Comparison of ENCODE assay signal across 1 mouse cellular context in genomic region chr13:91540145-91541068, GRCm38 (mm10).
TF ChIP-seq lines count a peak whose summit lies in the region.

No protein-coding gene starts in this region.

TF ChIP-seq in MEL, 35 proteins besides CTCF, POLR2A, EP300 and RAD21 (continued from another document):
- TF ChIP-seq ZMIZ1 (IDR thresholded peaks at IDR 0.05; ENCODE audit: low read depth, low read length) (no peak), SIN3A (IDR thresholded peaks at IDR 0.05; ENCODE audit: low read length) (peak; percentile 58), TBP (IDR thresholded peaks at IDR 0.05; ENCODE audit: low read depth, low read length) (no peak), NRF1 (IDR thresholded peaks at IDR 0.05; ENCODE audit: insufficient read depth, low read depth, low read length, poor library complexity, severe bottlenecking) (no peak), ZKSCAN1 (IDR thresholded peaks at IDR 0.05; ENCODE audit: low read depth, low read length) (no peak), POLR2AphosphoS5 (IDR thresholded peaks at IDR 0.05; ENCODE audit: borderline replicate concordance, low read depth, low read length) (no peak), HCFC1 (IDR thresholded peaks at IDR 0.05; ENCODE audit: low read depth, low read length) (peak; percentile 52; the same call in 1 of the 2 replicates), MAX (IDR thresholded peaks at IDR 0.05; ENCODE audit: low read length) (0 out of 2 replicates have a peak, but pooled peaks have one; percentile 18), BHLHE40 (IDR thresholded peaks at IDR 0.05; ENCODE audit: borderline replicate concordance, low read depth, low read length) (no peak; the same call in 1 of the 2 replicates), SMC3 (IDR thresholded peaks at IDR 0.05; ENCODE audit: low read depth, low read length) (no peak), USF2 (IDR thresholded peaks at IDR 0.05; ENCODE audit: borderline replicate concordance in 1 of 2, insufficient read depth in 1 of 2, low read depth in 1 of 2, low read length in 2 of 2) (no peak), TCF12 (IDR thresholded peaks at IDR 0.05; ENCODE audit: low read depth, low read length) (peak; percentile 87), ZC3H11A (IDR thresholded peaks at IDR 0.05; ENCODE audit: low read depth, low read length) (no peak), CHD2 (IDR thresholded peaks at IDR 0.05; ENCODE audit: low read length) (no peak), MAZ (IDR thresholded peaks at IDR 0.05; ENCODE audit: low read depth, low read length) (no peak; the same call in 1 of the 2 replicates), MYB (IDR thresholded peaks at IDR 0.05; ENCODE audit: low read depth, low read length) (peak; percentile 86), TAL1 (IDR thresholded peaks at IDR 0.05; ENCODE audit: low read length) (peak; percentile 36; the same call in 1 of the 2 replicates)
